Mouse (Mus musculus) urinary bladder, adult 2 months (tissue): Measurements from ENCODE around the gene Dynlt1c. TPM values are rescaled to one million over a fixed set of nuclear protein-coding genes. Genes with fewer than 3 reads are reported as not detected.
"Not testable (repeated sequence)": the region's sequence is repeated elsewhere in the genome, so short reads cannot be mapped to it uniquely, and the experiment has no call there.

Source experiments
- DNase-seq: peaks from one replicate; pipeline ENCODE4 v3.0.0; 2022; ENCODE audit warnings: low spot score
- polyA plus RNA-seq: library from polyadenylated mRNA; depleted of rRNA; stranded (reverse); fragments of >200 nt; gene quantifications from 2 replicates; pipeline ENCODE4 v1.2.3, GENCODE M21; 2012

Dynlt1c gene
- polyA plus RNA-seq, 1 experiment = 34.8 TPM

DNA sequence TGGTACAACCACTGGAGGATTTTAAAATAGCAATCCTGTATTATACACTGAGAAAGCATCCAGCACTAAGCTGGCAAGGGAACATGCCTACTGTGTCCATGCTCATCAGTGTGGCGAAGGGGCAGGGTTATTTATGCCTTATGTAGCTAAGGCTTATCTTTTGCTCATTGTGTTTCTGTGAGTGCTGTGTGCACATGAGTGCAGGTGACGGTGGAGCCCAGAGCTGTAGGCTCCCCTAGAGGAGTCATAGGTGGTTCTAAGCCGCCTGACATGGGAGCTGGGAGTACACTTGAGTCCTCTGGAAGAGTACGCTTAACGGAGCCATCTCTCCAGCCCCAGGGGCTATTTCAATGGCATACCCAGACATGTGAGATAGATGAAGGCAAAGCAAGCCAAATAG lies 17.8 kb downstream of the Dynlt1c start:
- DNase-seq = not testable (repeated sequence)

DNA sequence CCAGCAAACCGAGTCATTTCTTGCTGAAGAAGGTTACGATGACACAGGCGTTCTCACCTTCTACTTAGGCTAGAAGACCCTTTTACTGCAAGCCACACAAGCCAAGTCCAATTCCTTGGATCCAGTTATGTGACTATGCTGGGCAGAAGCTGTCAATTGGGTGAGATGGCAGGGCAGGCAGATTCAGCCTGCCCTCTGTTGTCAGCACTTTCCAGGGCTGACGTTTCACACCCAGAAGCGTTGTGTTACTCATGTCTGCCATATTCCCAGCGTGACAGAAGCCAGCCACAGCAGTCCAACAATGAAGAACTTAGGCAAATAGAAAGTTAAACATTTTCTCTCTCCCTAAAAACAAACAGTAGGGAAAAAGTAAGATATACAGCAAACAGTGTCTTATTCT lies 18.6 kb downstream of the Dynlt1c start:
- not testable (repeated sequence) for DNase-seq

DNA sequence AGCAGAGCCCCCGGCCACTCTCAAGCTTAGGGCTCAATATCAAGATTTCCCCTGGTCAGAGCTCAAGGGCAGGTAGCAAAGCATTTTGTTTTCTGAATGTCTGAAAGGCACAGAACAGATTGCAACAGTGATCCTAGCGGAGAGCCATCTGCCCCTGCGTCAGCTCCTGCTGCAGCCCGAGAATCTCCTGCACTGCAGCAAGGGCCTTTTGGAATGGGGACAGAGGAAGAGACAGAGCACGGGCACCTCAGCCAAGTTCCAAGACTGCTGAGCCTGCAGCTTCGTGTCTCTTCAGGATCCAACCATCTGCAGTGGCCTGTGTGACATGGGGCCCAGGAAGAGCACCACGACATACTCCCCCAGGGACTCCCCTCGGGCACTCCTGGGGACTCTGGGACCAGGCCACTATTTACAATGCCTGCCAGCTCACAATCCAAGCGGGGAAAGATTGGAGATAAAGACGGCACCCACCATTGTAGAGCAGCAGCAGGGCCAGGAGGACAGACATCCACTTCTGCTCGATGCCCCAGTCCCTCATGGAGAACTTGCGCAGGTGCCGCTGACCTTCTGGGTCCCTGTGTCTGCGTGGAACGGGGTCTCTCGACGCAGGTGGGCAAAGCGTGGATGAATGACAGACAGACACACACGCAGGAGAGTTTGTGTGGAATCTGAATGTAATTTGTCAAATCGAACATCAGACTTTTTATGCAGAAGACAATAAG lies 19.4 kb downstream of the Dynlt1c start:
- not testable (repeated sequence) for DNase-seq

DNA sequence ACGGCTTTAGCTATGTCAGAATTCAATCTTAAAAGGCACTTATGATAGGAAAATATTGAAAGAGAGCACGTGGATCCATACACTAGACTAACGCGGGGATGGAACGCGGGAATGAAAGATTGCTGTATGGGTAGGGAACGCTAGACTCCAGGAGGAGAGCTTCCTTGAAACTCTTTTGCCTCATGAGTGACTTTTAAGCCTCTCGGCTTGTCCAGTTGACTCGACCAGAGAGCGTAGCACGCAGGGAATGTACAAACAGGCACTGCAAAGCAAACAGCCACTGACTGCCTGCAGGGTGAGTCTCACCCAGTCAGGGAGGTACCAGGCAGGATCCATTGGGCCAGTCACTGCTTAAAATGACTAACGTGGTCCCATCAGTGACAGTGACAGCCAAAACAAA lies 20.5 kb downstream of the Dynlt1c start:
- not testable (repeated sequence) for DNase-seq

DNA sequence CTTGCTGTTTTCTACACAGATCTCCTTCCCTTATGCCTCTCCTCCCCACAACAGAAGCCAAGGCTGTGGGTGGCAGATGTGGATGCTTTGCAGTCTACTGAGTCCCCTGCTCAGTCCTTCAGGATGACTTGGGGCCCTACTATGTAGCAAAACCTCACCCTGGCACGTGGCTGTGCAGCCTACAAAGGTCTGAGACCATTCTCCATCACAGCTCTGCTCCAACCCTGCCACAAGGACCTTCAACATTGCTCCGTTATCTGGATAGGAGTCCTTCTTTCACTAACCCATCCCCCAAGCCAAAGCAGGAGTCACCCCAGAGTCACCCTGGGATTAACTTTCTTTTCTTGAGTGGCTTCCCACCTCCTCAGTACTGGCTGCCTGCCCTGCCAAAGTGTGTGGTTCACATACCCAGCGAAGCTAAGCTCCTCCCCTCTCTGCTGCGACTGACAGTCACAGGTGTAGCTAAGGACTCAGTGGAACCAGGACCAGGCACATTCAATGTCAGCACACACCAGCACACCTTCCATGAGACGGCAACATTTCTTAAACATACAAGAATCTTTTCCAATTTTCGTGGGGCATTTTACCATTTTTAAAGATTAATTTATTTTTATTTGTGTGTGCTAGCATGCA lies 23.6 kb downstream of the Dynlt1c start:
- DNase-seq = not testable (repeated sequence)

DNA sequence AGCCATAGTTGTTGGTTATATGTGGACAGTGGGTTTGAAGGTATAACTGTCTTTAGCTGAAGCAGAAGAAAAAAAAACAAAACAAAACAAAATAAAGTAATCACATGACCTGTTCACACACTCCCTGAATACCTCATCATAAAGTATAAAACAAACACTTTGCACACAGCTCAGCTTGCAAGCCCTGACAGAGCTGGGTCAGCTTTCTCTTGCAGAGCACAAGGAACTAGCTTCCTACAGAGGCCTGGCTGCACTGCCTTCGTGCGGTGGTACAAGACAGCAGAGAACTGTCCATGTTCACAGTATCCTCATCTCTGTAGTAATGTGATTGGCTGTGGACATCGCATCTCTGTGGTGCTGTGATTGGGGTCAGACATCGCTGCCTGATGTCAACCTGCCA lies 28.9 kb downstream of the Dynlt1c start:
- DNase-seq = not testable (repeated sequence)

DNA sequence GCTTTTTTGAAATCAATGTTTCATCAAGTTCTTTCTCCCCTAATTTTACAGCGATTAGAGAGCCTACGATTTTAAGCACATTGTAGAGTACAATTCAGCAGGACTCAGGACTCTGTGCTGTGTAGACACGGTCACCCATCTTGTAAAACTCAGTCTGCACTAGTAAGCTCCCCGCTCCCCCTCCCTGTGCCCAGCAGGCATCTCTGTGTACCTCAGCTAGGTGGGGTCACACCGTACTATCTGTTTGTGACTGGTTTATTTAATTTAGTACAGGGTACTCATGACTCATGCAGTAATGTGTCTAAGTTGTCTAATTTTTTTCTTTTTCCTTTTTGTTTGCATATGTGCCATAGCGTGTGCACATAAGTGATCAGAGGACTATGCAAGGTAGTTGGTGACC lies 31.4 kb downstream of the Dynlt1c start:
- DNase-seq = not testable (repeated sequence)

DNA sequence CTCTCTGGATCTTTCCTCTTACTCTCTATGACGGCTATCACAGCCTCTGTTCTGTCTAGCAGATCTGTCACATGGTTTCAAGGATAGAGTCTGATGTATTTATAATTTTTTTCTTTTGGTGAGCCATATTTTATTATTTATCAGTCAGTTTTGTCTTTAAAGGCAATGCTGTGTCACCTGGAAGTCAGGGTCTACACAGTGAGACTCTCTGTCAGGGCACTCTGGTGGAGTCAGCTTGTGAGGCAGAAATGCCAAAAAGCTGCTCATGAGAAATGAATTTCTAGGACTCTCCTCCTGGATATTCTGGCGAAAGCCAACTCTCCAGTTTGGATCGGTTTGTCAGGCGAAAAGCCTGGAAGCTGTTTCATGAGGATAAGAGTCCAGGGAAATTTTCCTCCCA lies 34.3 kb downstream of the Dynlt1c start:
- not testable (repeated sequence) for DNase-seq

DNA sequence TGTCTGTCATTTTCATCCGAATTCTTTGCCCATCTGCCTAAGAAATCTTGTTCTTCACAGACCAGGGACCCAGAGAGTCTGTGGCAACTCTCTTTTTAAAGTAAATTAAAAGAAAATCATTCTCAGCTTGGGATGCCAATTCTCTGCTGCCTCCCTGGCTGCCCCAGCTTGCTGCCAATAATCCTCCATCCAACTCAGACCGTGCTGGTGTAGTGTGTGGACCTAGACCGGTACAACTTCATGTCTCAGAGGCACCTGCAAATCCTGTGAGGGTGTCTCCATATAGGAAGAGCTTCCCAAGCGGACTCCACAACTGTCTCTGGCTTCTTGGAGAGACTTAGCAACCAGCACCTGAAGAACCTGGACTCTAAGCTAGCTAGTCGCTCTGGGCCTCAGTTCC lies 35.4 kb downstream of the Dynlt1c start:
- no peak for DNase-seq

DNA sequence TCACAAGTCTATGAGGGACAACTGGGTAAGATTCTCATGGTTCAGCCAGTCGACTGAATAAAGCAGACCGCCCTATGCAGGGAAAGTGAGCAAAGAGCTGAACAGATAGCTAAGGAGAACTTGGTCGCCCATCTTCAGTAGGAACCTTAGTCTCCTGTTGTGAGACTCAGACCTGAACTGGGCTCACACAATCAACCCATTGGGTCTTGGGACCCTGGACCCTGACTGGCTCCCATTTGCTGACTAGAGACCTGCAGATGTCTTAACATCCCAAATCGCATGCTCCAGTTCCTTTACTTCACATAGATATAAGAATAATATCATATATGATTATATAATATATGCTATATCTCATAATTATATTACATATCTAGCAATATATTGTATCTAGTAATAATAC lies 36.0 kb downstream of the Dynlt1c start:
- DNase-seq = not testable (repeated sequence)

DNA sequence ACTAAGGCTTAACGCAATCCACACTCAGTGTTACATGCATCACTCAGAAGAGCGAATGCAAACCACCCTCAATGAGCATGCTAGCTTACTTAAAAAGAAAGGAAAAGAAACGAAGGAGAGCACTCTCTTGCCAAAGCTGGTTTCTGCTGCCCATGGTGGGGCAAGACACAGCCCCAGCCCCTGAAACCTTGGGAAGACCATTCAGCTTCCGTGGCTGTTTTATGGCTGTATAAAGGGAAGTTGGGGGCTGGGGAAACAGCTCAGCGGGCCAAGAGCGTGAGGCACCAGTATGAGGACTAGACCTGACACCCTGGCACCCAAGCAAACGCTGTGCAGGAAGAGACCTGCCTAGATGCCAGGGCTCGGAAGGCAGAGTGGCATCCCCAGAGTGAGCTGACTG lies 37.0 kb downstream of the Dynlt1c start:
- DNase-seq = not testable (repeated sequence)

DNA sequence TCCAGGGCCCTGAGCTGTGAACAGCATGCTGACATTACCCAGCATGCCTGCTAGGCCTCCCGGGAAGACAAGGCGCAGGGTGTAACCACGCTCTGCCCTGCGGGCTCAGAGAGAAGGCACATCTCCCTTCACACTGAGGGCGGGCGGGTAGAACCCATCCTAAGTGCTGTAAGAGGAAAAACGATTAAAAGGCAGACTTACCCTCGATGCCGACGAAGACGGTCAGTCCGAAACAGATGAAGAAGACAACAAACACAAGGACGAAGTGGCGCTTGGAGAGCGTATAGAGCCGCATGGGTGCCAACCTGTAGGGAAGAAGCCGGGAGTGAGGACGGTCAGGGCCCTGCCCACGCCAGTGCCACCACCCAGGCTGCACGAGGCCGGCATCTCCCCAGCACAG lies 38.0 kb downstream of the Dynlt1c start:
- DNase-seq = not testable (repeated sequence)

DNA sequence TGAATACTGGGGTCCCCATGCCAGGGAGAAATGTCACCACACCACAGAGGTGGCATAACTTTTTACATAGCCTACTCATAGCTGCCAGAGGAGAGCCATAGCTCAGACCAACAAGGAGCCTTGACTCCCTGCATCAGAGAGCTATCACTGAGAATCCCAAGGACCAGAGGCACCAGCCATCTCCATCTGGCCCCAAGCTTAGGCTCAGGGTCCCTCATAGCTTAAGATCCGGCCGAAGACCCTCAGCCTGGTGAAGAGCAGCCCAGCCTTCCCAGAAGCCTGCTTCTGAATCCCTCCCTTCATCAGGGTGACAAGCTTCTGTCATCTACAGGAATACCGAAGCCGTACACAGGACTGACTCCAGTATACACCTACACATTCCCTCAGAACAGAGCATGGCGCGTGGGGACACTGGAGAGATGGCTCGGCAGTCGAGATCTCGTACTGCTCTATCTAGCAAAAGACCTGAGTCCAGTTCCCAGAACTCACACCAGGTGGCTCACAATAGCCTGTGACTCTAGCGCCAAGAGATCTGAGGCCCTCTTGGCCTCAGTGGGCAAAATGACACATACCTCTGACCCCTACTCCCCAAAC lies 38.7 kb downstream of the Dynlt1c start:
- DNase-seq = not testable (repeated sequence)

DNA sequence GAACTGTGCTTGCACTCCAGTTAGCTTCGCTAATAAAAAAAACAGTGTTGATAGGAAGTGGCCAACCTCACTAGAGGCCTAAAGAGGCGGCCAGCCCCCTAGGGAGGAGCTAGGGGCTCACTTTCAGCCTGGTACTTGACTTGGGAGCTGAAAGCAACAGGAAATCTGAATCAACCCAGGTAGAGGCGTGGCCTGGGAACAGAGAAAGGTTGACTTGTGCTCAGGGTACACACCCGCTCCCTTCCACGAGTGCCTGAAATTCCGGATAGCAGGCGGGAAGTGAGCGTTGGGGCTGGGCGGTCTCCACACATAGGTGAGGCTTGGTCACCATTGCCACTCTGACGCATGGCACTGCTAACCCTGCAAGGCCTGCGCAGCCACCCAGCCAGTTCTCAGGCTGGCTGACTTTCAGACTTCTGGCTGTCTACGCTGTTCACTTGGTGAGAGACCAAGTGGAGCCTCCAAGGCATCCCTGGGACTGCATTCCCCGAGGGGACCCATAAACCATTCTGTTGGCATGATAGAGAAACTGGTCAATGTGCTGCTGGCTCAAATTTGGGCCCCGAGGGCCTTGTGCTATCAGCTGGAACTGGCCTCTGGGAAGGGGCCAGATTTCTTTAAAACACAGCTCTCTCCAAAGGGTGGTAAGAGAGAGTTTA lies 39.4 kb downstream of the Dynlt1c start:
- DNase-seq = not testable (repeated sequence)

DNA sequence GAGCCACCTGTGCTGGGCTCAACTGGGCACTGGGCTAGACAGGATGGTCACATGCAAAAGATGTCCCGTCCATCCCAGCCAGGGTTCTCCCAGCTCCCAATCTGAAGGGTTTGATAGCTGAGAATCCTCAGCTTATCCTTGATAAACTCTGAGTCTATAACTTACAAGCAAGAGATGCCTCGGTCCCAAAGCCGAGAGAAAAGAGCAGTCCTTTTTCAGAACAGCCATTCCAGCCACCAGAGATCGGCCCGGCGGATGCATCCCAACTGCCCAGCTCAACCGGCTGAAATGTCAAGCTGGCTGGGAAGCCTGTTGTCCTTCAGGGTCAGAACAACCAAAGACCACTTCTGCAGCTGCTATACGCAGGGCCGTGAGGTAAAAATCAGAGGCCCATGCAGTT lies 42.7 kb downstream of the Dynlt1c start:
- not testable (repeated sequence) for DNase-seq

DNA sequence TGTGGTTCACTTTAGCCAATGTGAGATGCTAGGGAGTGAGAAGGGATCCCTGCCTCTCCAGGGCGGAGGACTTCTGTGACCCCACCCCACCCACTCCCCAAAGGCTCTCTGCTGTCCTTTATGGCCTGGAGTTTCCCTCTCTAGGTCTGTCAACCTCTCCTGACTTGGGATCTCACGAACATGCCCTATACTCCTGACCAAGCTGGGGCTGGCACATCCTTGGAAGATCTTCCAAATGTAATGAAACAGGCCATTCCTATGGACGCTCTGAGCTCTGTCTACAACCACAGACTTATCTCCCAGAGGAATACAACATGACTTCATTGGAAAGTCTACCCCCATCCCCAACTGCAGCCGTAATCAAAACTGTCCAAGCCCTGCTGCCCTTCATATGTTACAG lies 43.2 kb downstream of the Dynlt1c start:
- DNase-seq = not testable (repeated sequence)

DNA sequence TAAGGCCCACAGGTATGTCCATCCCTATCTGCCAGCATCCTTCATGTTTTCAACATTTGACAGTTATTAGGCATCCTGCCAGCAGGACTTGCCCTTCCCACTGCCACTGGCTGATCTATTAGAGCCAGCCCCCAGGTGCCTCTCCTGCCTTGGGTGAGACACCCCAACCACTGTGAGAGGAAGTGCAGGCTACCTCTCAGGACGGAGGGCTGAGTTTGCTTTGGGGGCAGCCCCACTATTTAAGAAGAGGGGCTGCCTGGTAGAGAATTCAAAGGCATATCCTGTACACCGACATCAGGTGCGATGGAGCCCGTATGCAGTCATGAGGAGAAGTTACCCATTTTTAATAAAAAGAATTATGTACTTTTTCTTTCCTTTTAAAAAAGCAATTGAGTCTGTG lies 44.2 kb downstream of the Dynlt1c start:
- not testable (repeated sequence) for DNase-seq

DNA sequence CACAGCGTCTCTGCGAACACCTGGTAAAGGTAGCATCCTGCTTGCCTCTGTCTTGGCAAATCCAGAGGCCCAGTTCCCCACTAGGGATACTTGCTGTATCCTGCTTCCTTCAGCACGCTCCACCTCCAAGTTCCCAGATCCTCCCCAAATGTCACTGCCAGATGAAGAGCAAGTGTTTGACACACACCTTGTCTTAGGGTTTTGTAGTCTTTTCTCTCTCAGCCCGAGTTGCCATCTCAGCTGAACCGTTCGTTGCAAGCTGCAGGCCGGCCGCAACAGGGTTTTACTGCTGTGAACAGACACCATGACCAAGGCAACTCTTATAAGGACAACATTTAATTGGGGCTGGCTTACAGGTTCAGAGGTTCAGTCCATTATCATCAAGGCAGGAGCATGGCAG lies 45.4 kb downstream of the Dynlt1c start:
- not testable (repeated sequence) for DNase-seq

DNA sequence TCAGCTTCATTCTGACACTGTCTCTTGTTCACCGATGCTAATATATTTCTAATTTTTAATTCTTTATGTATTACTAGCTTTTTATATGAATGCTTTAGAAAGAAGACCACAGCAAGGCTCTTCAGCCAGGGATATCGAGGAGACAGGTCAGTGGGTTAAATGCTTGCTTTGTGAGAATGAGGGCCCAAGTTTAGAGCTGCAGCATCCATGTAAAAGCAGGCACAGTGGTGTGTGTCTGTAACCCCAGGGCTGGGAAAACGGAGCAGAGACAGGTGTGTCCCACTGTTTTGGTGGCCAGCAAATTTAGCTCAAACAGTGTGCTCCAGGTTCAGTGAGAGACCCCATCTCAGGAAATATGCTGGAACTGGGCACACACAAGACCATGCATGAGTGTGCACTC lies 46.0 kb downstream of the Dynlt1c start:
- DNase-seq = not testable (repeated sequence)

DNA sequence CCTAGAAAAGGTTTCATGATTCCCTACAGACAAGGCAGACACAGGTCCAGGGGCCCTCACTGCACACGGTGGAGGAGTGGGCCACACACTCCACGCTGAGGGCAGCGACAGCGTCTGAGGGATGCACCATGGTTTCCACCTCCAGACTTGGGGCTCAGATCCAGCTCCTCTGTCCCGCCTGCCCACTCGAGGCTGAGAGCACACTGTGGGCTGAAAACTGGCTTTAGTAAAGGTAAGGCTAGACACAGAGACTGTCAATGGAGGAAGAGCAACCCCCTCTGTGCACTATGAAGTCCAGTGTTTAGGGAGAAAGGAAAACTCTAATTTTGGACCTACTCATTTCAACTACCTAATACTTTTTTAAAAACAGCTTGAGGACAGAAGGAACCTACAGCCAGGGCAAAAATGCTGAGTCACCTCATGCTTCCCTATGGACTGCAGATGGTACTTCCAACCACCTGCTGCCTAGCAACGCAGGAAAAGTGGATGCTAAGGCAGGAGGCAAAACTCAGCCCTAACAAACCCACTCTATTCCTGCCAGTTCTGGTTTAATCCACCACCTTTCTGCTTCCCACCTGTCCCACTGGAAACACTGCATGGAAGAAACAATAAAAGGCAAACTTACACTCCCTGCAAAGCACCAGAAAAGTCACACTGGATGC lies 49.6 kb downstream of the Dynlt1c start:
- DNase-seq = not testable (repeated sequence)

DNA sequence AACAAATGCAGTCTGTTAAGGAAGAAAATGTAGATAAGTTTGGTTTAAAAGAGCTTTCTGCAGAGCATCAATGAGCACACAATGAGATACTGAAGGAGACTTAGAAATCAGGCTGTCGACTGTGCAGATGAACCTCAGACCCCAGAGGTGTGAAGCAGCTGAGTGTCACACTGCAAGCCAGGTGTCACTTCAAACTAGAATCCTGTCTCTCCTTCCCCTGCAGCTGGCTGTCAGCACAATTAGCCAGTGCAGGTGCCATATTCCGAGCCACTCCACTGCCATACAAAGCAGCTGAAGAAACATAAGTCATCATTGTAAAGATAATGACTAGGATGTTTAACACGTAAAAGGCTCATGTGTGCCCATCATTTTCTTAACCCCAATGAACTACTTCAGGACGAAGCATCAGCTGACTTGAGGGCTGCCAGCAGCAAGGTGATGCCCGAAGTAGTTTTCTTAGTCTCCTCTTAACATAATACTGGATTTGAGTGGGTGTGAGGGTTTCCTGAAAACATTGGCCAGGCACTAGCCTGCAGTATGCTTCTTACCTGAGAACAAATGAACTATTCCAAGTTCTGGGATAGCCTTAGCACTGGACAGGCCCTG lies 52.0 kb downstream of the Dynlt1c start:
- not testable (repeated sequence) for DNase-seq
